Mouse (Mus musculus) embryonic facial prominence, embryonic 10.5 days (tissue): ENCODE data around the gene Slc8a2. TPM values are rescaled to one million over a fixed set of nuclear protein-coding genes. Genes with fewer than 3 reads are reported as not detected.

Experiments used
- DNase-seq: peaks from one replicate; pipeline ENCODE4 v3.0.0-alpha.2; 2017; ENCODE audit warnings: low spot score
- H3K27ac ChIP-seq: fragments of 300-500 bp; sonication (generic); replicated peaks from 2 replicates; pipeline ENCODE4 v1.5.1; 2016; ENCODE audit warnings: mild to moderate bottlenecking
- H3K27me3 ChIP-seq: fragments of 300-500 bp; sonication (generic); replicated peaks from 2 replicates; pipeline ENCODE4 v1.6.1; 2016; ENCODE audit warnings: low read depth, mild to moderate bottlenecking; ENCODE audit not compliant: poor library complexity, severe bottlenecking
- H3K36me3 ChIP-seq: fragments of 300-500 bp; sonication (generic); replicated peaks from 2 replicates; pipeline ENCODE4 v1.6.1; 2016; ENCODE audit warnings: mild to moderate bottlenecking, moderate library complexity
- H3K4me1 ChIP-seq: fragments of 300-500 bp; sonication (generic); 2 replicates; pipeline ENCODE4 v1.6.1; 2016
- H3K4me3 ChIP-seq: fragments of 300-500 bp; sonication (generic); 2 replicates; pipeline ENCODE4 v1.5.1; 2016; ENCODE audit warnings: mild to moderate bottlenecking, moderate library complexity
- H3K9me3 ChIP-seq: fragments of 300-500 bp; sonication (generic); 2 replicates; pipeline ENCODE4 v1.6.1; 2016; ENCODE audit warnings: mild to moderate bottlenecking
- WGBS: fragments of 180-500 bp; shearing (Covaris S2); methylation state at CpG from one replicate; pipeline ENCODE4 v1.1.7; 2016; 5-methylcytosine and 5-hydroxymethylcytosine counted together
- polyA plus RNA-seq: library from polyadenylated mRNA; unstranded; fragments of >200 nt; fragmentation: Nextera tagmentation; extraction: Ambion mirVana; gene quantifications from 2 replicates; pipeline ENCODE4 v1.2.1, GENCODE M21; 2016

The Slc8a2 gene
- polyA plus RNA-seq, 1 experiment from 2014 or later, result 0.16 TPM

DNA sequence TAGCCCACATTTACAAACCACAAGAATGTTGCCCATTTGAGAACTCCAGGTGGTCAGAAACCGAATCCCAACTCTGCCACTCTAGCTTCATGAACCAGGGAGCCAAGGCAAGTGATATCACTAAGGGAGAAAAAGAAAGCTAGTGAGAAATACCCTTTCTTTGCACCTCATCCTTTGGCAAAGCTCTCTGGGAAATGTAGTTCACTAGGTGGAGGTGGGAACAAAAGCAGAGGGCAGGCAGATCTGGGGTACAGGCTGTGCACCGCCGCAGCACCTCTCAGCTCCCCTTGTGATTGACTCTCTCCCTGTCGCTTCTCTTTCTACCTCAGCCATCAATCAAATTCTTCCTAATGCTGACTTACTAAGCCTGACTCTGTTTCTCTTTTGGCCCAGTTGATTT is 48.5 kb downstream of the Slc8a2 start:
- 0 out of 2 replicates have a peak, but pooled peaks cover 4% of the 10 kb centered on the region for H3K9me3 ChIP-seq
- H3K4me3 ChIP-seq, result no peak overlapping the region
- DNase-seq, result no peak
- peaks cover 32% of the 10 kb centered on the region for H3K4me1 ChIP-seq
- WGBS, result 75% methylated on average over 4 of the region's 4 CpGs
- no peak overlapping the region for H3K27ac ChIP-seq
- H3K27me3 ChIP-seq, result no peaks in the 10 kb centered on the region
- peaks cover 38% of the 10 kb centered on the region for H3K36me3 ChIP-seq

DNA sequence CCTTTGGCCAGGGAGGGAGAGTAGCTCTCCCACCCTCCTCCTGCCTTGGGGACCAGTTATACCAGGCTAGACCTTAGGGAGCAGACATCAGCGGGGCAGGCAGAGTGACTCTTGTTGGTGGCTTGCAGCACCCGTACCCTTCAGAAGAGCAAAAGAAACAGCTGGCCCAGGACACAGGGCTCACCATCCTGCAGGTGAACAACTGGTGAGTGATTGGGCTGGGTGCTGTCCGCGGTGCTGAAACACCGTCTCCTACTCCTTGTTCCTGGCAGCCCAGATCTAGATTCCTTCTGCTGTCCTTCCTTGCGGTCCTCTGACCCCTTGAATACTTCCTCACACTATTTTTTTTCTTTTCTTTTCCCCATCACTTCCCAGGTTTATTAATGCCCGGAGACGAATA is 54.0 kb downstream of the Slc8a2 start:
- peaks cover 52% of the 10 kb centered on the region for H3K36me3 ChIP-seq
- WGBS, result 20% methylated on average over 8 of the region's 8 CpGs
- H3K27me3 ChIP-seq, result no peaks in the 10 kb centered on the region
- H3K9me3 ChIP-seq, result 0 out of 2 replicates have a peak, but pooled peaks cover 4% of the 10 kb centered on the region
- no peak overlapping the region for H3K4me3 ChIP-seq
- H3K4me1 ChIP-seq, result no peaks in the 10 kb centered on the region
- H3K27ac ChIP-seq, result no peak overlapping the region
- DNase-seq, result peak; percentile 81

GRCm38 (mm10) chr7:16187494-16187893 is 57.9 kb downstream of the Slc8a2 start:
- H3K9me3 ChIP-seq, result no peaks in the 10 kb centered on the region
- H3K4me3 ChIP-seq, result no peak overlapping the region
- no peak for DNase-seq
- H3K27me3 ChIP-seq, result no peaks in the 10 kb centered on the region
- H3K27ac ChIP-seq, result no peak overlapping the region
- peaks cover 27% of the 10 kb centered on the region for H3K36me3 ChIP-seq
- WGBS, result 81% methylated on average over 8 of the region's 8 CpGs
- no peaks in the 10 kb centered on the region for H3K4me1 ChIP-seq

- WGBS, result 22% methylated on average over 5 of the region's 5 CpGs
Observed at GRCm38 (mm10) chr7:16192315-16192714, 62.7 kb downstream of the Slc8a2 start.

GRCm38 (mm10) chr7:16193702-16194101 is 64.1 kb downstream of the Slc8a2 start:
- H3K36me3 ChIP-seq, result peaks cover 38% of the 10 kb centered on the region
- no peaks in the 10 kb centered on the region for H3K27me3 ChIP-seq

More at GRCm38 (mm10) chr7:16192315-16192714, 62.7 kb downstream of the Slc8a2 start:
- Histone ChIP-seq H3K4me3 (no peak overlapping the region), H3K36me3 (peaks cover 25% of the 10 kb centered on the region), H3K4me1 (no peaks in the 10 kb centered on the region), H3K27me3 (no peaks in the 10 kb centered on the region), H3K27ac (no peak overlapping the region), H3K9me3 (no peaks in the 10 kb centered on the region)
- DNase-seq, result peak; percentile 73

GRCm38 (mm10) chr7:16196616-16197015 is 67.0 kb downstream of the Slc8a2 start:
- 69% methylated on average over 6 of the region's 6 CpGs for WGBS
- peaks cover 68% of the 10 kb centered on the region for H3K36me3 ChIP-seq

More at GRCm38 (mm10) chr7:16193702-16194101, 64.1 kb downstream of the Slc8a2 start:
- H3K9me3 ChIP-seq, result no peaks in the 10 kb centered on the region
- no peak overlapping the region for H3K4me3 ChIP-seq
- no peak for DNase-seq
- no peak overlapping the region for H3K27ac ChIP-seq
- no peaks in the 10 kb centered on the region for H3K4me1 ChIP-seq
- 66% methylated on average over 3 of the region's 3 CpGs for WGBS

GRCm38 (mm10) chr7:16197166-16197565 is 67.5 kb downstream of the Slc8a2 start:
- WGBS, result 86% methylated on average over 5 of the region's 5 CpGs
- Histone ChIP-seq H3K27me3 (no peaks in the 10 kb centered on the region), H3K4me3 (no peak overlapping the region), H3K4me1 (no peaks in the 10 kb centered on the region), H3K9me3 (no peaks in the 10 kb centered on the region), H3K36me3 (peaks cover 73% of the 10 kb centered on the region), H3K27ac (no peak overlapping the region)
- no peak for DNase-seq

More at GRCm38 (mm10) chr7:16196616-16197015, 67.0 kb downstream of the Slc8a2 start:
- Histone ChIP-seq H3K27ac (no peak overlapping the region), H3K4me1 (no peaks in the 10 kb centered on the region), H3K27me3 (no peaks in the 10 kb centered on the region), H3K9me3 (no peaks in the 10 kb centered on the region), H3K4me3 (no peak overlapping the region)
- DNase-seq, result no peak

DNA sequence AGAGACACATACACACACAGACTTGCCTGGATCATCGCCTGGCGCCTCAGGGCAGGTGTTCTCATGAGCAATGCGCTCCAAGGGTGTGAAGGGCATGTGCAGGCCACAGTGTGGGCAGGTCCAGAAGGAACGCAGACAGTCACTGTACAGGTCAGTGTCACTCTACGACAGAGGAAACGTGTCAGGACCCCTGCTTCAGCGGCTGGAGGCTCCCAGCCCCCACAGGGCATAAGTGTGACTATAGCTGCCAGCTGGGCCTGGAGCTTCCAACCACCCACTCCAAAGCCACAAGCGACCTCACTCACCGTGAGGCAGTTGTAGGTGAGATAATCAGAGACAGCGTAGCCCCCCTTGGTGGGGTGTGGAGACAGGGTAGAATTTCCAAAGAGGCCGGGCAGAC is 68.9 kb downstream of the Slc8a2 start:
- H3K27me3 ChIP-seq, result no peaks in the 10 kb centered on the region
- no peak for DNase-seq
- H3K9me3 ChIP-seq, result no peaks in the 10 kb centered on the region
- 90% methylated on average over 11 of the region's 11 CpGs for WGBS
- peaks cover 87% of the 10 kb centered on the region for H3K36me3 ChIP-seq
- no peak overlapping the region for H3K27ac ChIP-seq
- no peaks in the 10 kb centered on the region for H3K4me1 ChIP-seq
- H3K4me3 ChIP-seq, result no peak overlapping the region

DNA sequence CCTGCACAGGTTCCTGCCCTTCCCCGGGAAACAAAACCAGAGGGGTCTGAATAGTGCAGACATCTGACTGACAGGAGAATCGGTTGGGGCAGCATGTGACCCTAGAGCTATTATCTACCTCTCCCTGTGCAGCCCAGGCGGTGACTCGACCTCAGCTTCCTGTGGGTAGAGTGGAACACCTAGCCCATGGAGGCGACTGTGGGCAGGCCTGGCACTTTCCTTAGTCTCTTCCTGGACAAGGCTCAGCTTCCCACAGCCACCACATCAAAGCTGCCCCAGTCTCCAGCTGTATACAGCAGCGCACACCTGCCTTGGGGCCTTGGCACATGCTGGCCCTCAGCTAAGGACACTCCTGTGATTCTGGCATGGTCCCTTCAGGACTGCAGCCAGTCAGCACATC is 71.5 kb downstream of the Slc8a2 start:
- DNase-seq, result no peak
- no peaks in the 10 kb centered on the region for H3K4me1 ChIP-seq
- H3K36me3 ChIP-seq, result peaks cover 100% of the 10 kb centered on the region
- H3K27me3 ChIP-seq, result no peaks in the 10 kb centered on the region
- H3K9me3 ChIP-seq, result no peaks in the 10 kb centered on the region
- no peak overlapping the region for H3K27ac ChIP-seq
- H3K4me3 ChIP-seq, result no peak overlapping the region
- 84% methylated on average over 6 of the region's 6 CpGs for WGBS

- no peak overlapping the region for H3K27ac ChIP-seq
- H3K4me1 ChIP-seq, result no peaks in the 10 kb centered on the region
- H3K4me3 ChIP-seq, result no peak overlapping the region
- no peak for DNase-seq
- H3K36me3 ChIP-seq, result peaks cover 100% of the 10 kb centered on the region
- H3K9me3 ChIP-seq, result no peaks in the 10 kb centered on the region
- WGBS, result 86% methylated on average over 15 of the region's 15 CpGs
- H3K27me3 ChIP-seq, result no peaks in the 10 kb centered on the region
Observed at GRCm38 (mm10) chr7:16202756-16203504, 73.3 kb downstream of the Slc8a2 start.

GRCm38 (mm10) chr7:16203505-16203903 is 73.9 kb downstream of the Slc8a2 start:
- no peaks in the 10 kb centered on the region for H3K27me3 ChIP-seq
- peaks cover 100% of the 10 kb centered on the region for H3K36me3 ChIP-seq
- no peak overlapping the region for H3K4me3 ChIP-seq
- H3K4me1 ChIP-seq, result no peaks in the 10 kb centered on the region
- WGBS, result 91% methylated on average over 13 of the region's 13 CpGs
- H3K27ac ChIP-seq, result no peak overlapping the region
- no peak for DNase-seq
- H3K9me3 ChIP-seq, result no peaks in the 10 kb centered on the region

DNA sequence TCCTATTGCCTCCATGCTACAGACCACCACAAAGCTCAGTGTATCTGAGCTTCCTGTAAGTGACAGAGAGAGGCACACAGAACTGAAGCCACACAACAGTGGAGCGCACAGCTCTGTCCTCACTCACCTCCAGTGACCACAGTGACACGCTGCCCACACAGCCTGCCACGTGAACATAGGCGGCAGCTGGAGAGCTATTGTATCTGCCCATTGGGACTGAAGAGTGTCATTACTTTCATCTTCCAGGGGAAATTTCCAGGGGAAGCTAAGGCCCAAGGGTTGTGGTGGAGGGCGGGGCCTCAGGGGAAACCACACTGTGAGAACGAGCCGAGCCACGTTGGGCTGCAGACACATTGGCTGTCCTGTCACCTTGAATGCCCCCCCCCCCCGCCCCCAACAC is 75.2 kb downstream of the Slc8a2 start:
- H3K27me3 ChIP-seq, result no peaks in the 10 kb centered on the region
- WGBS, result 82% methylated on average over 9 of the region's 9 CpGs
- no peak overlapping the region for H3K4me3 ChIP-seq
- no peaks in the 10 kb centered on the region for H3K9me3 ChIP-seq
- H3K4me1 ChIP-seq, result no peaks in the 10 kb centered on the region
- no peak for DNase-seq
- H3K27ac ChIP-seq, result no peak overlapping the region
- H3K36me3 ChIP-seq, result peaks cover 100% of the 10 kb centered on the region

DNA sequence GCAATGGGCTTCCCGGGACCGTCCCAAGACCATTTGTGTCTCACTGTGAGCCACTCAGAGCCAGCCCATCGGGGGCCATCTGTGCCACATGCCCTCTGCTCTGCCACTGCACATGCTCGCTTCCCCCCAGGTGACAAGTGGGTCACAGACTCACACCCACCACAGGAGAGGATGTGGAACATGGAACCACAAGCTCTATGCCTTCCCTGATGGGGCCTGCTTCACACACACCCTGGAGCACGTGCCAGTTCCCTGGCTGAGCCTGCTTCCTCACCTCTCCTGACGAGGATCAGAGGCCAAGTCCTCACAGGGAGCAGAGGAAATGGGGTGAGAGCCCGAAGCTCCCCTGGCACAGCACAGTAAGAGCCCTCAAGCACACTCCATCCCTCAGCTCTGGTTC is 77.5 kb downstream of the Slc8a2 start:
- Histone ChIP-seq H3K4me3 (no peak overlapping the region), H3K27ac (no peak overlapping the region), H3K27me3 (no peaks in the 10 kb centered on the region), H3K9me3 (no peaks in the 10 kb centered on the region), H3K36me3 (peaks cover 99% of the 10 kb centered on the region), H3K4me1 (no peaks in the 10 kb centered on the region)
- no peak for DNase-seq
- WGBS, result 84% methylated on average over 7 of the region's 7 CpGs
